Mouse (Mus musculus): ENCODE results near the gene Dera. TPM values are rescaled to one million over a fixed set of nuclear protein-coding genes. Genes with fewer than 3 reads are reported as not detected.
A peak's percentile ranks its signal among the peaks of the same experiment; 100 is the strongest.

The Dera gene
- polyA plus RNA-seq, 1 experiment from 2014 or later = 12.9 TPM

GRCm38 (mm10) chr6:137772918-137773636, 18.7 kb downstream of the Dera start:
- Histone ChIP-seq H3K4me2 (replicated peaks) (no peak overlapping the region), H3K9me3 (ENCODE audit: control insufficient read depth, low read length) (no peaks in the 10 kb centered on the region), H3K9ac (no peak overlapping the region), H3K36me3 (replicated peaks; ENCODE audit: control insufficient read depth, insufficient read depth) (no peaks in the 10 kb centered on the region), H3K4me3 (replicated peaks; ENCODE audit: low read length) (no peak overlapping the region), H3K27me3 (ENCODE audit: control insufficient read depth, insufficient read depth, low read length) (no peaks in the 10 kb centered on the region), H3K27ac (no peak overlapping the region), H3K4me1 (replicated peaks; ENCODE audit: control insufficient read depth, insufficient read depth, low read length) (no peaks in the 10 kb centered on the region)
- DNase-seq (ENCODE audit: low spot score) (no peak), ATAC-seq (ENCODE audit: low FRiP score) (no peak)
- WGBS = 94% methylated on average over 8 of the region's 8 CpGs

- H3K27me3 ChIP-seq (ENCODE audit: control insufficient read depth, insufficient read depth, low read length) = no peaks in the 10 kb centered on the region
- H3K27ac ChIP-seq = no peak overlapping the region
- DNase-seq (ENCODE audit: low spot score) (no peak), ATAC-seq (ENCODE audit: low FRiP score) (no peak)
- H3K9ac ChIP-seq = no peak overlapping the region
- no peaks in the 10 kb centered on the region for H3K4me1 ChIP-seq (replicated peaks; ENCODE audit: control insufficient read depth, insufficient read depth, low read length)
- no peak overlapping the region for H3K4me2 ChIP-seq (replicated peaks)
- H3K4me3 ChIP-seq (replicated peaks; ENCODE audit: low read length) = no peak overlapping the region
- no peaks in the 10 kb centered on the region for H3K9me3 ChIP-seq (ENCODE audit: control insufficient read depth, low read length)
- H3K36me3 ChIP-seq (replicated peaks; ENCODE audit: control insufficient read depth, insufficient read depth) = no peaks in the 10 kb centered on the region
- WGBS = 90% methylated on average over 6 of the region's 6 CpGs
Measured at GRCm38 (mm10) chr6:137773637-137774028, 19.3 kb downstream of the Dera start.

- Histone ChIP-seq H3K27ac (no peak overlapping the region), H3K27me3 (ENCODE audit: control insufficient read depth, insufficient read depth, low read length) (no peaks in the 10 kb centered on the region), H3K9me3 (ENCODE audit: control insufficient read depth, low read length) (no peaks in the 10 kb centered on the region), H3K4me2 (replicated peaks) (no peak overlapping the region), H3K4me1 (replicated peaks; ENCODE audit: control insufficient read depth, insufficient read depth, low read length) (no peaks in the 10 kb centered on the region), H3K4me3 (replicated peaks; ENCODE audit: low read length) (no peak overlapping the region), H3K36me3 (replicated peaks; ENCODE audit: control insufficient read depth, insufficient read depth) (no peaks in the 10 kb centered on the region), H3K9ac (no peak overlapping the region)
- no peak for DNase-seq (ENCODE audit: low spot score)
- ATAC-seq (ENCODE audit: low FRiP score) = no peak
- WGBS = 86% methylated on average over 13 of the region's 13 CpGs
Measured at GRCm38 (mm10) chr6:137774166-137774565, 19.8 kb downstream of the Dera start.

- Histone ChIP-seq H3K9ac (no peak overlapping the region), H3K4me2 (replicated peaks) (no peak overlapping the region), H3K4me1 (replicated peaks; ENCODE audit: control insufficient read depth, insufficient read depth, low read length) (no peaks in the 10 kb centered on the region), H3K4me3 (replicated peaks; ENCODE audit: low read length) (no peak overlapping the region), H3K36me3 (replicated peaks; ENCODE audit: control insufficient read depth, insufficient read depth) (no peaks in the 10 kb centered on the region), H3K27ac (no peak overlapping the region), H3K9me3 (ENCODE audit: control insufficient read depth, low read length) (no peaks in the 10 kb centered on the region), H3K27me3 (ENCODE audit: control insufficient read depth, insufficient read depth, low read length) (no peaks in the 10 kb centered on the region)
- ATAC-seq (ENCODE audit: low FRiP score) = no peak
- no peak for DNase-seq (ENCODE audit: low spot score)
- WGBS = 91% methylated on average over 8 of the region's 8 CpGs
Measured at GRCm38 (mm10) chr6:137775159-137775558, 20.8 kb downstream of the Dera start.

GRCm38 (mm10) chr6:137776981-137777380, 22.6 kb downstream of the Dera start:
- ATAC-seq (ENCODE audit: low FRiP score) (no peak), DNase-seq (ENCODE audit: low spot score) (no peak)
- no peaks in the 10 kb centered on the region for H3K9me3 ChIP-seq (ENCODE audit: control insufficient read depth, low read length)
- no peak overlapping the region for H3K27ac ChIP-seq
- no peaks in the 10 kb centered on the region for H3K4me1 ChIP-seq (replicated peaks; ENCODE audit: control insufficient read depth, insufficient read depth, low read length)
- H3K9ac ChIP-seq = no peak overlapping the region
- 80% methylated on average over 8 of the region's 8 CpGs for WGBS
- H3K4me2 ChIP-seq (replicated peaks) = no peak overlapping the region
- no peaks in the 10 kb centered on the region for H3K36me3 ChIP-seq (replicated peaks; ENCODE audit: control insufficient read depth, insufficient read depth)
- H3K4me3 ChIP-seq (replicated peaks; ENCODE audit: low read length) = no peak overlapping the region
- no peaks in the 10 kb centered on the region for H3K27me3 ChIP-seq (ENCODE audit: control insufficient read depth, insufficient read depth, low read length)

GRCm38 (mm10) chr6:137783899-137784637, 29.7 kb downstream of the Dera start:
- 93% methylated on average over 7 of the region's 7 CpGs for WGBS
- no peak for DNase-seq (ENCODE audit: low spot score)

GRCm38 (mm10) chr6:137788976-137789590, 34.7 kb downstream of the Dera start:
- Histone ChIP-seq H3K36me3 (replicated peaks; ENCODE audit: control insufficient read depth, insufficient read depth) (no peaks in the 10 kb centered on the region), H3K4me2 (replicated peaks) (no peak overlapping the region), H3K27me3 (ENCODE audit: control insufficient read depth, insufficient read depth, low read length) (no peaks in the 10 kb centered on the region), H3K9ac (no peak overlapping the region), H3K4me3 (replicated peaks; ENCODE audit: low read length) (no peak overlapping the region), H3K9me3 (ENCODE audit: control insufficient read depth, low read length) (no peaks in the 10 kb centered on the region), H3K4me1 (replicated peaks; ENCODE audit: control insufficient read depth, insufficient read depth, low read length) (no peaks in the 10 kb centered on the region), H3K27ac (no peak overlapping the region)
- DNase-seq (ENCODE audit: low spot score) (no peak), ATAC-seq (ENCODE audit: low FRiP score) (no peak)
- WGBS = 76% methylated on average over 9 of the region's 9 CpGs

More at GRCm38 (mm10) chr6:137783899-137784637, 29.7 kb downstream of the Dera start:
- Histone ChIP-seq H3K4me3 (replicated peaks; ENCODE audit: low read length) (no peak overlapping the region), H3K27ac (no peak overlapping the region), H3K9me3 (ENCODE audit: control insufficient read depth, low read length) (no peaks in the 10 kb centered on the region), H3K36me3 (replicated peaks; ENCODE audit: control insufficient read depth, insufficient read depth) (no peaks in the 10 kb centered on the region), H3K4me1 (replicated peaks; ENCODE audit: control insufficient read depth, insufficient read depth, low read length) (no peaks in the 10 kb centered on the region), H3K27me3 (ENCODE audit: control insufficient read depth, insufficient read depth, low read length) (no peaks in the 10 kb centered on the region), H3K4me2 (replicated peaks) (no peak overlapping the region), H3K9ac (no peak overlapping the region)
- ATAC-seq (ENCODE audit: low FRiP score) = no peak

- ATAC-seq (ENCODE audit: low FRiP score) (0 out of 2 replicates have a peak, but pooled peaks have one; percentile 34), DNase-seq (ENCODE audit: low spot score) (no peak)
- Histone ChIP-seq H3K4me1 (replicated peaks; ENCODE audit: control insufficient read depth, insufficient read depth, low read length) (no peaks in the 10 kb centered on the region), H3K4me2 (replicated peaks) (no peak overlapping the region), H3K9me3 (ENCODE audit: control insufficient read depth, low read length) (no peaks in the 10 kb centered on the region), H3K36me3 (replicated peaks; ENCODE audit: control insufficient read depth, insufficient read depth) (no peaks in the 10 kb centered on the region), H3K27me3 (ENCODE audit: control insufficient read depth, insufficient read depth, low read length) (no peaks in the 10 kb centered on the region), H3K27ac (no peak overlapping the region), H3K4me3 (replicated peaks; ENCODE audit: low read length) (no peak overlapping the region), H3K9ac (no peak overlapping the region)
- WGBS = 62% methylated on average over 2 of the region's 2 CpGs
Measured at GRCm38 (mm10) chr6:137789658-137790057, 35.3 kb downstream of the Dera start.

- no peaks in the 10 kb centered on the region for H3K36me3 ChIP-seq (replicated peaks; ENCODE audit: control insufficient read depth, insufficient read depth)
- no peak overlapping the region for H3K27ac ChIP-seq
- H3K9ac ChIP-seq = no peak overlapping the region
- no peak overlapping the region for H3K4me3 ChIP-seq (replicated peaks; ENCODE audit: low read length)
- peaks cover 9% of the 10 kb centered on the region for H3K9me3 ChIP-seq (ENCODE audit: control insufficient read depth, low read length)
- ATAC-seq (ENCODE audit: low FRiP score) = no peak
- no peak overlapping the region for H3K4me2 ChIP-seq (replicated peaks)
- no peak for DNase-seq (ENCODE audit: low spot score)
- no peaks in the 10 kb centered on the region for H3K27me3 ChIP-seq (ENCODE audit: control insufficient read depth, insufficient read depth, low read length)
- no peaks in the 10 kb centered on the region for H3K4me1 ChIP-seq (replicated peaks; ENCODE audit: control insufficient read depth, insufficient read depth, low read length)
- 67% methylated on average over 2 of the region's 2 CpGs for WGBS
Measured at GRCm38 (mm10) chr6:137795494-137795893, 41.1 kb downstream of the Dera start.

Measured in hindbrain, embryonic 14.5 days (tissue).